Mouse (Mus musculus) WW6 (cell line): Measurements from ENCODE around the gene Adgrl2.

Experiments used
- DNase-seq: peaks from one replicate; pipeline ENCODE4 v3.0.0-alpha.2; 2013; ENCODE audit warnings: low read depth, low spot score

Adgrl2 gene

DNA sequence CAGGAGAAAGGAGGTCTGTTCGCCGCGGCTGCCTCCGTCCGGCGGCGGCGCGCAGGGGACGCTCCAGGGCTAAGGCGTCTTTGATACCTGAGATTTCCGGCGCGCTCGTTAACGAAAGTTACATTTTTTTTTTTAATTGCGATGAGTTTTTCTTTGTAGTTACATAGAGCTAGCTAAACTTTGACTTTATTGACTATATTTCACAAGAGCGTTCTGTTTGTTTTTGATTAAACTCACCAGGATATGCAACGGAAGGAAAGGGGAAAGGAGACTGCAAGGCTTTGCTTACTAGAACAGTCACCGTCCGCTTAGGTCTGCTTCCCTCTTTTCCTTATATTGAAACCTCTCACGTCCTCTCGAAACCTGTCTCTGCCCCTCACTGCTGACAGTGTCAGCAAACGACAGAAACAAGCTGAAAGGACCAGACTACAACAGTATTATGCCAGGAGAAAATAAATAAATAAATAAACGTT lies at the start of gene Adgrl2:
Gene Adgrl2 (minus strand): TSS at position 25 of the 473 bp plus-strand sequence.
- DNase-seq, result no peak

DNA sequence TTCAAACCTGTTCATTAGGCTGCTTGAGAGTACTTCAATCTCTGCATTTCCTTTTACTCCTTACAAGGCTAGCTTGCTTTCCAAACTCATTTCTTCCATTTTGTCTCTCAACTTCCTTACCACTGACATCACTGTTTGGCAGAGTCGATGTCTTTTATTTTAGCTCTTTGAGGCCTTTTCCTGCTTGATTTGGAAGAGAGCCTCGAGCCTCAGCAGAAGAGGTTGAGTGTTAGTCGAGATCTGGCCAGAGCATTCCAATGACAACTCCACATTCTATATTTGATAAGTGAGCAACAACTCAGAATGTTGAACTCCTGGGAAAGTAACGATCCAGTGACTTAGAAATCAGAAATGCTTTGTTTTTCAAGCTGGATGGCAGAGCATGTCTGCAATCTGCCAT lies 48.4 kb upstream of the Adgrl2 start:
- no peak for DNase-seq

DNA sequence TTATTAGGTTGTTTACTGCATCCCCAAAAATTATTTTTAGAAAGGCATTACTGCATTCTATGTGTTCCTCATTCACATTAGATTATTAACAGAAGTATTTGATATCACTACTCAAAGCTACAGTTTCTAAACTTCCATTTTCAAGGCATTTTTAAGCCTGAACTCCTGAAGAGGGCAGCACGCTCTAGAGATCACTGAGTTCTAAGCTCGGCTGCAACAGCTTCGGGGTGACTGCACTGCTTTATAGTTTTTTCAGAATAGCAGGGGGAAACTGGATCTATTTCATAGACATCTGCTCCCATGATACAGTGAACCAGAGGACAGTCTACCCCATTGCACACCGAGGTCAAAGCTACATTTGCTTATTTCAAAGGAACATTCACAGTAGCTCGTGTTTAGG lies 29.6 kb upstream of the Adgrl2 start:
- no peak for DNase-seq

DNA sequence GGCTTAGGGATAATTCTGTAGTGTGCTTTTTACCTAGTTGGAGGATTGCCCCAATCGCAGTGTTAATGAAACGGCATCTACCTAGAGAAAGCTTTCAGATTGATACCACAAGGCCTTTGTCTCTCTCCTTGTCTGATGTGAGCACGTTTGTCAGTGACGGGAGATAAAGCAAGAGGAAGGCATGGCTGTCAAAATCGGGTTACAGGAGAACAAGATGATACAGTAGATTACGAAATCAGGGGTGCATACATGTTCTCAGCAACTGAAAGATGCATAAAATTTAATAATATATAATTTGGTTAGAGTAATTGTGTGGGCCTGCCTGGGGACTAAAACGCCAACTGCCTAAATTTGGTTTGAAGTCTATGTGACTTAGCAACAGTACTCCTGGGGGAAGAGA lies 19.0 kb upstream of the Adgrl2 start:
- DNase-seq, result no peak

DNA sequence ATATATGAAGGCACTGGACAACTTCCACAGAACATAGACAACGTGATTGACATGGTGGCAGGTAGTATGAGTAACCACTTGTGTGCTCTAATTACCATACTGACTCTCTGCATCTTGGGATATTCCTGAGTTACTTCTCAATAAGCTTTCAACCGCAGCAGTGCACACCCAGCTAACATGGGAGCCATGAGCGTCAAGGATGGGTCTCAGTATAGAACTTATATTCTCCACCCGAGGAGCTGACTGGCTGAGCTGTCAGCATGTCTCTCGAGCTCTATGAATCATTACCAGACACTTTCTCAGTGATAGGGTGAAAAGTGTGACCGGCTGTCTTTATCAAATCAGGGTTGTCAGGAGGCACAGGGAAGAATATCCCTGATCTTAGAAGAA lies 18.3 kb upstream of the Adgrl2 start:
- no peak for DNase-seq

DNA sequence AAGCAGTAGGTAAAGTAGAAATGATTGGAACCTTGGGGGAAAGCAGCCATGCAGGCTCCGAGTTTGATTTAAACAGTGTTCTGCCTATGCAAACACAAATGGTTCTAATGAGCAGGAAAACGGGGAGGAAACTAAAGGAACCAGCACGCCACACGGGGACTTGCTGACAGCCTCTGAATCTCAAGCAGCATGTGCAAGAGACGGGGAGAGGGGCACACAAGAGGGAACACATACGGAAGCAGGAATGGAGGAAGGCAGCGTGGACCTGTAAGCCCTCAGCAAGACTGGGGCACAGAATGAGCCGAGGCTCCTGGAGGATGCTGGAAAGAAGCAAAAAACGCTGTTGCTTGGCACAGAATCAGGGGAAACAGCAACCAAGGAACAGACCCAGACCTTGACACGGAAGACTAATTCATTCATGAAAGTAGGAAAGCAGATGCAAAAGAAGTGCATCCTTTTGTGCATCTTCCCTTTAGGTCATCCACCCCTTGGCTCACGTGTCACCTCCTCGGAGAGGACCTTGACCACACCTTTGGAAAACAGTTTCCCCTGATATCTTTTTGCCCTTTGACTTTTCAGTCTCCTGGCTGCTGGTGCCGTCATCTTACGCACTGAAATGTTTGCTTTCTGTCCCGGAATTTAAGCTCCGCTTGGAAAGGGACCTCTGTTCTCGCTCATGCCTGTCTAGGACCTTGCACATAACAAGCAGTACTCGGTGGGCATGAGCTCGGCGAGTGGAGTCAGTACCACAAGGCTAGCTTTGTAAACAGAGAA lies 17.7 kb upstream of the Adgrl2 start:
- no peak for DNase-seq

DNA sequence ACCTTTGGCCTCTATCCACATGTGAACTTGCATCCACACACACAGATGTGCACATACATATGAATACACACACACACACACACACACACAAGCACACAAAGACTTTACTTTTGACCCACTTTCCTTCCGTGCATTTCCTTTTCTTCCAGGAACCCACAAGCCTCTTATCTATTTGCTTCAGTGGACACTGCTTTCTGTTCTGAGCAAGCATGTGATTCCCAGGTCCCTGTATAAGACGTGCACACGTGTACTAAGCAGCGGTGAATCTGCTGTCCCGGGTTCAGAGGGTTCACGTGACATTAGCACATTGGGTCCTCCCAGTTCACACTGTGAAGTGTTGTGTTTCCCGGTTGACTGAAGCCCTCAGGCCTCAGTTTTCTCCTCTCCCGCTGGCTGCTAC lies 11.0 kb upstream of the Adgrl2 start:
- no peak for DNase-seq

DNA sequence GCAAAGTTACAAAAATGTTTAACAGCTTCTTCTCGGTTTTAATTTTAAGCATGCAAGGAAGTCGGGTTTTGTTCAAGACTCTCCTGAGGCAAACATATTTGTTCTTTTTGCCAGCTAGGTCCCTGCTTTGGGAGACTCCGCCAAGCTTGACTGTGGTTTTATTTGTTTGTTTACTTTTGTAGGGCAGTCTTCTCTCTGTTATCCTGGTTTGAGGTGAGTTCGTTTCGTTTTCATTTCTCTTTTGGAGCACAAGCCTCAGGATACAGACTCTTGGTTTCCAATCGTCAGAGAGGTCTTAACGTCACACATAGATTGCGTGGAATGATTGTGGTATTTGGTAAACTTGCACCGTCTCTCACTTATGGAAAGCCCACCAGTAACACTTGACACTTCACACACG lies 8.3 kb upstream of the Adgrl2 start:
- no peak for DNase-seq

DNA sequence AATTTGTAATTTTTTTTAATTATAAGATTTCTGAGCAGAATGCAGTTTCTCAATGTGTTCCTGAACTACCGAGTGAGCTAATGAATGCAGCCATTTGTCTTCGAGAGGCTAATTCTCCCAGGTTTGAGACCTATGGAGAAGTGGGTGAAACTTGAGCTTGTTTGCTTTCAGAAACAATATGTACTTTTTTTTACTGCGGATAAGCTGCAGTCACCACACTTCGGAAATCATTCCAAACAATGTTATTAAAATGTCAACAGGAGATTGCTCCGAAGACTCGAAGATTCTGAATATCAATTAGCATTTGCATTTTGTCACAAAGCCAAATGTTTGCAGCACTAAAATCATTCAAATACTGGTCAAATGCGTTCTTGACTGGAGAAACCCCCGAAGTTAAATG lies 701 bp upstream of the Adgrl2 start:
- DNase-seq, result no peak

DNA sequence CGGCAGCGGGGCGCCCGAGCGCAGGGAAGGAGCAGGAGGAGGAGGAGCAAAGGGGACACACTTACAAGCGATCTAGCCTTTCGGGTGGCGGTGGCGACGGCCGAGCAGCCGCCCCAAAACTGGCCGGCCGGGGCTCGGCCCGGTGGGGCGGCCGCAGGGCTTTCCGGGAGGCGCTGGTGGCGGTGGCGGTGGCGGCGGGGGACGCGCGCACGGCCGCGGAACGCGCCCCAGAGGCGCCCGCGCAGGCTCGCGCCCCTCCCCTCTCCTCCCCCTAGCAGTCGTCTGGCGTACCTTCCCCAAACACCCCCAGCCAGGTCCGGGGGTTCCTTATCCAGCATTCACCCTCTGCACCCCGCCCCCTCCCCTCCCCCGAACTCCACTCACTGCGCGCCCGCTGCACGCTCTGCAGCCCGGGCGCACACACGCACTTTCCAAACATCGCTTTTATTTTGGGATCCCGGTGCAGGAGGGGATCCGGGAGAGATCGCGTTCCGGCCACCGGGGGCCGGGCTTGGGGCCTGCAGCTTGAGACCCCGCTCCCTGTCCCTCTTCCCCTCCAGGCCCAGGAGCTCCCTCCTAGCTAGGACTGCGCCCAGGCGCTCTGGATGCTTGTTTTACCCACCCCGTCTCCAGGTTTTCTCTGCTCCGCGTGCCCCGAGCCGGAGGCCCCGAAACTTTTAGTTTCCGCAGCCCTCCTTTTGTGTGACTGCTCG lies 381 bp downstream of the Adgrl2 start:
- DNase-seq, result no peak

DNA sequence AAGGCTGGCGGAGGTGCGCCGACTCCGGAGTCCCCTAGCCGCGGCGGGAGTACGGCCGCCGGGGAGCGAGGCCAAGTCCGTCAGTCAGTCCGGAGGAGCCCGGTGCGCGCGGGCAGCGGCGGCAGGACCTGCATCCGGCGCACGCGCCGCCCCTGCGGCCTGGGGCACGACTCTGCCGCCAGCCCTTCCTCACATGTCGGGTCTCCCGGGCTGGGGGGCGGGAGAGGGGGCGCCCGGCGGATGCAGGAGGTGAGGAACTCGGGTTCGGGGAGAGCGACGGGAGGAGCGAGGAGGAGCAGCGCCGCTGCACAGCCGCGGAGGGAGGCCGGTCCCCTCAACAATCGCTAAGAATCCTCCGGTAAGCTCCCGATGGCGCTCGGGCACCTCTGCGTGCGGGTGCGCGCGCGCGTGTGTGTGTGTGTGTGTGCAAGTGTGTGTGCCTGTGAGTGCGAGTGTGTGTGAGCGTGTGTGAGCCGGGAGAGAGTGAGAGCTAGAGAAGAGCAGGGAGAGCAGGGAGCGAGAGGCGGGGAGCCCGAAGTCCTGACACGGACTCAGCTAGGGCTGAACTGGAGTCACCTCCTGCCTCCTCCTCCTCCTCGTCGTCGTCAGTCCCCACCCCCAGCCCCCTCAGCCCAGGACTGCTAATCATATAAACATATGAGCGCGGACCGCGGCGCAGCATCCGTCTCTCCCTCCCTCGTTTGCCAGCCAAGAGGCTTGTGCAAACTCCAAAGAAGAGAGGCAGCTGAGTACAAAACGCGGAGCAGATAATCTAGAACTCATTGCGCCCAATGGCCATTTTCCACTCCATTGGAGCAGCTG lies 1.1 kb downstream of the Adgrl2 start:
- DNase-seq, result no peak

DNA sequence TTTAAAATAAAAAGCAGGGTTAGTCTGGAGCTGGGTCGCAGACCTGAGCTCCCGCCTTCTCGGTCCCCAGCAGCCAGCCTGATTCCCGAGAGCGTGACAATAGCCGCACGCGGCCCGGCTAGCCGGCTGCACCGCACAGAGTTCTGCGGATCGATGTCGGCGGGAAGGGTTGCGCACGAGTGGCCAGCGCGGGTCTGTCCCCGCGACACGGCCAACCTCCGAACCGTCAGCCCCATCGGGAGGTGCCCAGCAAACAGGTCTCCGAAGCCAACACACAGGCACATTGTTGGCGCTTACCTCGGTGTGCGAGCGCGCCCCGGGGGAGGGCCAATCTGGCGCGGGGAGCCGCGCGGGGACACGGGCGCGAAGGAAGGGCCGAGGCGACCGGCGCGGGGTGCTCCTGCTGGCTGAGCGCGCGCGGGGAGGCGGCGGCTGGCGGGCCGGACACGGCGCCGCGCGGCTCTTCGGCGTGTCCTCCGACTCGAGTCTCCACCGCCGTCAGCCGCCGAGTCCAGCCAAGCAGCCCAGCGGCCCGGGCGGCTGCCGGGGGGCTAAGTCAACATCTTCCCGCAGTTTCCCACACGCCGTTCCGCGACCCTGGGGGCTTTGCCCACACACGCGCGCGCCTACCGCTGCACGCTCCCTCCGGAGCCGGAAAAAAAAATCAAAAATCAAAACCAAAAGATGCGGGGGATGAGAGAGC lies 1.9 kb downstream of the Adgrl2 start:
- DNase-seq, result no peak

DNA sequence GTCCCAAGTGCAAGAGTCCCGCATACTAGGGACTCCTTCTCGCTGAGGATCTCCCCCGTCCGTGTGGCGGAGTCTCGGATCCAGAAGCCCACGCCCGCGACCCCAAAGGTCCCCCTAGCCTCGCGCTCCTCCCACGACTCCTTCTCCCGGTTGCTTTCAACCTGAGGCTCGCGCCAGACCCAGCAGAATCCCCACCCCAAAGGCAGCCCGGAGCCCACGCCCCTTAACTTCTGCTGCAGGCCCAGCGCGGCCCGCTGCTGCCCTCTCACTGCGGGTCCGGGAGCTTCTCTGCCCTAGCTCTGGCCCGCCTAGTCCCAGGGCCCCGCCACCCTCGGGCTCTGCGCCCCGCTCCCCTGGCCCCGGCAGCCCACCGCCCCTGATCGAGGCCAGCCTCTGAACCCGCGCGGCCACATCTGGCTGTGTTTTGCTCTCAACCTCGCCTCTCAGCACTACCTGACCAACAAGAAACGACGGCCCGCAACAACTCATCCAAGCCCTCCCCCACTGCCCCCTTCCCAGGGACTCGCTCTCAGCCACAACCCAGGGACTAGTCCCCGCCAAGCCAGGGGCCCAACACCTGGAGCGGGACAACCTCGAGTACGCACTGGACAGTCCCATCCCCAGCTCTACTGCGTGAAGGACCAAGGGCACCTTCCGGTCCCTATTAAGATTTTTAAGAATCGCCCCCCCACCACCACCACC lies 2.6 kb downstream of the Adgrl2 start:
- DNase-seq, result no peak

DNA sequence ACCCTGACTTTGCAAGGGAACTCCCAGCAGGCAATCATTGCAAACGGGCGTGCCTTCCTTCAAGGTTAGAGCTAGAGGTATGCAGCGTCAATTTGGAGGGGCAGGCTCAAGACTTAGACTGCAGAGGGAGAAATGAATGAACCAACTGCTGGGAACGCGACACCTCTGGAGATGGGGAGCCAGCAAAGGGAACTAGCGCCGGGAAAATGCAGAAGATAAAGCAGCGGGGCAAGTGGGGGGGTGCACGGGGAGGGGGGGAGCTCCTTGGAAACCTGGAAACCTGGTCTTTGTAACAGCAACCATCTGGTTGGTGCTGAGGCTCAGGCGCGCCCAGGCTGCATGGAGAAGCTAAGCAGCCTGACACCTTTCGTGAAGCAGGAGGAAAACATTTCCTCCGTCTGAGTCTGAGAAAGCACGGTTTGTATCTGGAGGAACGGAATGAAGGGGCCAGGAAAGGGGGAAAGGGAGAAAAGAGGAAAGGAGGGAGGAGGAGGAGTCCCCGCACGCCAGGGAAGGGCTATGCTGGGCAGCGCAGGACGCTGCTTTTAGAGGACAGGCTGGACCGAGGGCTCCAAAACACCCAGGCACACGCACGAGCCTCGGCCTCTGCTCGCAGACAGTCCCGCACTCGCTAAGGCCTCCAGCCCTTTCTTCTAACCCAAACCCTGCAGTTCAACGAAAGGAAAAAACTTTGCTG lies 3.3 kb downstream of the Adgrl2 start:
- no peak for DNase-seq

DNA sequence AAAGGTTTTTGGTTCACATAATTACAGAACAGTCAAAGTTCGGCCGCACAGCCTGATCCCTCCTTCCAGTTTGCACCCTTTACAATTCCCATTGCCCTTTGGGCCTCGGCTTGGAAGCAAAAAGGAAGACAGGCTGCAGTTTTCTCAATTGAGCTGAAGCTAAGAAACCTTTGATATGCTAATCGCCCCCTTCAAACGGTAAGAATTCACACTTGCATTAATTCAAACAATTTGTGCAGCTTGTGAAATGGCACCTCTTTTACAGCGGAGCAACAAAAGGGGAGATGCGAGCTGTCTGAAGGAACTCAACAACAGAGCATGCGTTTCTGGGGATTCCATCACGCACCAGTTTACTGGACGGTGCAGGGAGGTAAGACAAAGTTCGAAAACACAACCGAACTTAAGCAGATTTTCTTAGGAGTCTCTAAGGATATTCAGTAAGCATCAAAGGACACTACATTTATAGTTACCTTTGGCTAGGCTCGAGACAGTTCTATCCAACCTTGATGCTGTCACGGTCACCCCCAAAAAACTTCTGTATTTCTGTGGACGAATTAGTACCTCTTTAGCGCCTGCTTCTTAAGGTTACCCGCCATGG lies 4.0 kb downstream of the Adgrl2 start:
- DNase-seq, result no peak

DNA sequence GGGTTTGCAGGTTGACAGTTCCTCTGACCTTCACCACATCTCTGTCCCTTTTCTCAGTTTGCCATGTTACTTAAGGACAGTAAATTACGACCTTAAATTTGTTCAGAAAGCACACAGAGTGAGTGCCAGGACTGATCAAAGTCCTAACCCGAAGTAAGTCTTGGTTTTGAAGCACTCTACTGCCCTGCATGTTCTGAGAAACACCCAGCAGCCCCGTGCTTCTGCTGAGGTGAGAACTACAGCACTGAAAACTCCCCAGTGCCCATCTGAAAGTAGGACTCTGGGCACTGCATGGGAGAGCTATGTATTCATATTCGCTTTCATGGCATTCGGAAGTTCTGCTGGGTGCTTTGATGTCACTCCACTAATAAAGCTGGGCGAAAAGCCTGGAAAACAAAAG lies 6.0 kb downstream of the Adgrl2 start:
- no peak for DNase-seq

DNA sequence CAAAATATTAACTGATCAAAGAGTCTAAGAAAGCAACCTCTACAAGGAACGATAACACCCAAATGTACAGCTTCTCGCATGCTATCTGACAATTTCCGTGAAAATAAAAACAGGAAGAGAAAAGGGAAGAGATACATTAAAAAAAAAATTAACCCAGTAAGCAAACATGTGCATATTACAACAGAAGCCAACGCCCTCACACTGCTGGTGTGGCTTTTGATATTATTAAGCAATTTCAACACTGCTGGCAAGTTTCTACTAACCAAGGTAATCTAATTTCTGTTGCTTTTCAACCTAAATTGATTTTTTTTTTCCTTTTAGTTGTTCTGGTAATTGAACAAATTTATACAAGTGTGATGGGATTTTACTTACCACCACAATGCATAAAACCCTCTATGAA lies 8.0 kb downstream of the Adgrl2 start:
- DNase-seq, result no peak

DNA sequence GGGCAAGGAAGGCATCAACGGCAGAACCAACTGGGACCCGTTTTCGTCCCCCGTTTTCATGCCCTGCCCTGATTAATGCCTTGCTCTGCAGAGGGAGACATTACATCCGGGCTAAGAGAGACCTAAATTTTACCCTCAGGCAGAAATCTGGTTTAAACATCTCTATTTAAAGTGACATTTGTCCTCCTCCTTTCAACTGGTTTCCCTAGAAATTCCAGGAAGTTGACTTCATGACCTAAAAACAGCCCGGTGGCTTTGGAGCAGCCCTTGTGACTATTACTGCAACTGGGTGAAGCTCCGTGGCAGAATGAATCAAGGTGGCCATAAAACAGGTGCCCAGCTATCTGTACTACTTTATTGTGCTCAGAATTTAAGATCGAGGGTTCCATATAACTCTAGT lies 8.6 kb downstream of the Adgrl2 start:
- DNase-seq, result no peak

DNA sequence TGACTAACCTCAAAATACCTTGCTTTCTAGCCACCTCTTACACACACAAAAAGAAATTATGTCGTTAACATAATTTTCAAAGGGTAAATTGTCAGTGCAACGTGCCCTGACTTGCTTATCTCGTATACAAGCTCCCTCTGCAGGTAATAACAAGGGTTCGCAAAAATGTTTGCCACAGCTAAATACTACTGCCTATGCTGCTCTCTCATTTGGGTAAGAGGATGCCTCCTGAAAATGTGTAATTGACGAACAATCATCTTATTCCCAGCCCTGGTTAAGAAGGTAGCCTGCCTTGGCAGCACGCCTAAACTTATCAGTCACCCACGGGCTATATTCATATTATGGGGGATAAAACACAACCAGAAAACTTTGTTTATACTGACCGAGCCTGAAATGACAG lies 11.8 kb downstream of the Adgrl2 start:
- DNase-seq, result no peak

DNA sequence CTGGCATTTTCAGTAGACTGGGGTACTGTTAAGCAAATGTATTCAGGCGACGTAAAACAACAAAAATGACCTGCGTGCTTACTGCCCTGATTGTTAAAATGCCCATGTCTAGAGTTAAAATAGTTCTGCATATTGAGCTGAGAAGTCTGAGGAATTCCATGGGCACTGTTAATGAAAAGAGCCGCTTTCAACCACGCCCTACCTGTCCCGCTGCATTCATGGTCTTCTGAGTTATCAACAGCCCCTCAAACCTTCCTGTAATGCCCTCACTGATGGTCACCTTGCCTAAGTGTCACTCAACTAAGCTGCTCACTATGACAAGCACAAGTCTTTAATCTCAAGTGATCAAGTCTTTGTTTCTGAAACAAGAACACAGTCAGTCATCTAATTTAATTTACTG lies 12.5 kb downstream of the Adgrl2 start:
- DNase-seq, result no peak
